Mouse (Mus musculus) lung, postnatal 0 days (tissue): ENCODE measurements at regions not wholly inside any gene's neighbourhood (a gene's known extent, or its start where the extent isn't known, plus 50 kb on each side); places are given as distances from the start of the nearest gene placed in this dataset.

Source experiments
- CTCF ChIP-seq: IDR thresholded peaks from 2 replicates; pipeline ENCODE4 v1.5.1; 2016; ENCODE audit warnings: antibody characterized with exemption, mild to moderate bottlenecking
- EP300 ChIP-seq: IDR thresholded peaks from 2 replicates; pipeline ENCODE4 v1.6.1; 2016; ENCODE audit warnings: antibody characterized with exemption, mild to moderate bottlenecking, control low read depth

GRCm38 (mm10) chr9:30285324-30285599 is 141.6 kb upstream of the Snx19 start:
- TF ChIP-seq CTCF (no peak), EP300 (no peak)
